ENCODE assay signal across 8 mouse cellular contexts in genomic region chr11:68566447-68567059, GRCm38 (mm10). TPM values are rescaled to one million over a fixed set of nuclear protein-coding genes. Genes with fewer than 3 reads are reported as not detected.
DNase-seq lines count a peak whose midpoint lies in the region; ATAC-seq and TF ChIP-seq lines count a peak whose summit lies in the region.

No protein-coding gene starts in this region.

- no peaks in the 10 kb centered on the region for H3K27me3 ChIP-seq in thymus, adult 2 months (ENCODE audit: control insufficient read depth, insufficient read depth, low read length)
- peaks cover 10% of the 10 kb centered on the region for H3K27me3 ChIP-seq in embryonic facial prominence, embryonic 10.5 days (replicated peaks; ENCODE audit: low read depth, poor library complexity, severe bottlenecking)
- no peaks in the 10 kb centered on the region for H3K27me3 ChIP-seq in midbrain, embryonic 11.5 days (ENCODE audit: control insufficient read depth, insufficient read depth, low read length)
- H3K27me3 ChIP-seq in small intestine, adult 2 months (ENCODE audit: control insufficient read depth, insufficient read depth, low read length): no peaks in the 10 kb centered on the region

- peaks cover 4% of the 10 kb centered on the region; the same call in 1 of the 2 replicates for H3K4me1 ChIP-seq in thymus, adult 2 months (replicated peaks; ENCODE audit: control insufficient read depth, insufficient read depth, low read length)
- peaks cover 6% of the 10 kb centered on the region for H3K4me1 ChIP-seq in embryonic facial prominence, embryonic 10.5 days
- H3K4me1 ChIP-seq in midbrain, embryonic 11.5 days (ENCODE audit: control insufficient read depth, insufficient read depth, low read length): no peaks in the 10 kb centered on the region
- H3K4me1 ChIP-seq in small intestine, adult 2 months (ENCODE audit: control insufficient read depth, insufficient read depth, insufficient read length, low read length): peaks cover 12% of the 10 kb centered on the region

- WGBS in thymus, adult 2 months: 22% methylated on average over 17 of the region's 17 CpGs
- WGBS in embryonic facial prominence, embryonic 10.5 days: 23% methylated on average over 17 of the region's 17 CpGs
- 18% methylated on average over 17 of the region's 17 CpGs for WGBS in midbrain, embryonic 11.5 days
- 17% methylated on average over 17 of the region's 17 CpGs for WGBS in small intestine, adult 2 months

- peak overlapping the region; percentile 53 for H3K4me2 ChIP-seq in midbrain, embryonic 11.5 days

- intact Hi-C loops in left cerebral cortex, postnatal 4 days (cut with DNase I): loop anchor here (5.0 kb wide), 1 partner anchor 126 kb away; the partner anchor contains the start of gene Myh10

- no peak for ATAC-seq in midbrain, embryonic 11.5 days (ENCODE audit: low FRiP score)

- no peak overlapping the region for H3K27ac ChIP-seq in thymus, adult 2 months (ENCODE audit: control insufficient read depth, insufficient read depth, low read length)
- no peak overlapping the region for H3K27ac ChIP-seq in embryonic facial prominence, embryonic 10.5 days (replicated peaks)
- no peak overlapping the region for H3K27ac ChIP-seq in midbrain, embryonic 11.5 days (ENCODE audit: low read depth, low read length)
- no peak overlapping the region for H3K27ac ChIP-seq in small intestine, adult 2 months (ENCODE audit: insufficient read depth, low read depth, low read length)

- no peak for TF ChIP-seq POLR2A in thymus, adult 2 months (IDR thresholded peaks at IDR 0.05; ENCODE audit: control insufficient read depth, extremely low read depth, insufficient read depth, low read length, poor library complexity)
- no peak for TF ChIP-seq POLR2A in small intestine, adult 2 months (IDR thresholded peaks at IDR 0.05; ENCODE audit: low read depth, low read length)

- 0 out of 2 replicates have a peak overlapping the region, but pooled peaks have one; percentile 40 for H3K9ac ChIP-seq in midbrain, embryonic 11.5 days (ENCODE audit: low read length)

- peak; percentile 50 for DNase-seq in thymus, adult 2 months
- no peak for DNase-seq in thymus, adult 18-20 months
- peak; percentile 81 for DNase-seq in embryonic facial prominence, embryonic 10.5 days (ENCODE audit: low spot score)
- peak; percentile 65 to 84 for DNase-seq in heart, adult 18-20 months
- peak; percentile 66 for DNase-seq in kidney, adult 18-20 months
- DNase-seq in left cerebral cortex, postnatal 4 days: peak; percentile 90
- peak; percentile 97 for DNase-seq in midbrain, embryonic 11.5 days (ENCODE audit: low spot score, missing footprints)

- TF ChIP-seq CTCF in thymus, adult 2 months (IDR thresholded peaks at IDR 0.05; ENCODE audit: borderline replicate concordance, control insufficient read depth, extremely low read depth, insufficient read depth, low read length, poor library complexity): peak; percentile 34; the same call in 1 of the 2 replicates
- peak; percentile 56; the same call in 1 of the 2 replicates for TF ChIP-seq CTCF in small intestine, adult 2 months (IDR thresholded peaks at IDR 0.05; ENCODE audit: extremely low read depth, insufficient read length, insufficient replicate concordance, low read depth, low read length)

- H3K36me3 ChIP-seq in thymus, adult 2 months (ENCODE audit: control insufficient read depth, insufficient read depth, low read length): no peaks in the 10 kb centered on the region
- H3K36me3 ChIP-seq in embryonic facial prominence, embryonic 10.5 days (replicated peaks): no peaks in the 10 kb centered on the region
- H3K36me3 ChIP-seq in midbrain, embryonic 11.5 days (ENCODE audit: control insufficient read depth, insufficient read depth, low read length): no peaks in the 10 kb centered on the region
- no peaks in the 10 kb centered on the region for H3K36me3 ChIP-seq in small intestine, adult 2 months (ENCODE audit: control insufficient read depth, insufficient read depth, low read length)

- peak overlapping the region; percentile 28 for H3K4me3 ChIP-seq in thymus, adult 2 months (ENCODE audit: control insufficient read depth, insufficient read depth, low read length)
- peak overlapping the region; percentile 45 for H3K4me3 ChIP-seq in embryonic facial prominence, embryonic 10.5 days
- peak overlapping the region; percentile 24 for H3K4me3 ChIP-seq in midbrain, embryonic 11.5 days (ENCODE audit: low read depth, low read length)
- H3K4me3 ChIP-seq in small intestine, adult 2 months (ENCODE audit: low read depth, low read length): peak overlapping the region; percentile 41

- H3K9me3 ChIP-seq in embryonic facial prominence, embryonic 10.5 days: no peaks in the 10 kb centered on the region
- H3K9me3 ChIP-seq in midbrain, embryonic 11.5 days (ENCODE audit: control insufficient read depth, low read length): no peaks in the 10 kb centered on the region

RNA-seq across cellular contexts. Expression of gene Mfsd6l, which starts 10.6 kb away (rescaled TPM):
- polyA plus RNA-seq in thymus, adult 2 months (2012; rRNA removed): 0.24 and 0.65 TPM in 2 replicates
- polyA plus RNA-seq in embryonic facial prominence, embryonic 10.5 days (2016; fragmentation: Nextera tagmentation; extraction: Ambion mirVana): 0.39 and 0.50 TPM in 2 replicates
- total RNA-seq in heart, adult 18-20 months (2021): under 1 TPM; 0.12 to 0.13 TPM
- total RNA-seq in left cerebral cortex, postnatal 4 days (2021): under 1 TPM in 1 of 2 experiments, not detected in 1; 0.16 TPM
- polyA plus RNA-seq in midbrain, embryonic 11.5 days (2014; fragmentation: Nextera tagmentation; extraction: Ambion mirVana): not detected in 2 replicates
- 6.9 and 20.4 TPM in 2 replicates for polyA plus RNA-seq in small intestine, adult 2 months (2012; rRNA removed)

RNA-seq across cellular contexts. Expression of gene Ccdc42, which starts 20.3 kb away (rescaled TPM):
- polyA plus RNA-seq in thymus, adult 2 months (2012; rRNA removed): not detected in 2 replicates
- 0.55 and 0.68 TPM in 2 replicates for polyA plus RNA-seq in embryonic facial prominence, embryonic 10.5 days (2016; fragmentation: Nextera tagmentation; extraction: Ambion mirVana)
- not detected for total RNA-seq in heart, adult 18-20 months (2021)
- under 1 TPM in 1 of 2 experiments, not detected in 1; 0.52 TPM for total RNA-seq in left cerebral cortex, postnatal 4 days (2021)
- 0.92 and 1.5 TPM in 2 replicates for polyA plus RNA-seq in midbrain, embryonic 11.5 days (2014; fragmentation: Nextera tagmentation; extraction: Ambion mirVana)
- polyA plus RNA-seq in small intestine, adult 2 months (2012; rRNA removed): 0.20 and 1.6 TPM in 2 replicates

Comparison
In these comparisons a context has a peak if more than half of its experiments do, and no peak if none do; other contexts are left out.
1. DNase-seq: peak in thymus, adult 2 months (single experiment), embryonic facial prominence, embryonic 10.5 days (single experiment), heart, adult 18-20 months (2 of 2), kidney, adult 18-20 months (single experiment), left cerebral cortex, postnatal 4 days (single experiment) and midbrain, embryonic 11.5 days (single experiment); none in thymus, adult 18-20 months (0 of 2).
2. Peak in every context shown above with its lines, with median percentiles within 50 percentile points of each other: H3K4me3 ChIP-seq.